Comparison of ENCODE assay signal across 9 mouse cellular contexts in the genomic region with DNA sequence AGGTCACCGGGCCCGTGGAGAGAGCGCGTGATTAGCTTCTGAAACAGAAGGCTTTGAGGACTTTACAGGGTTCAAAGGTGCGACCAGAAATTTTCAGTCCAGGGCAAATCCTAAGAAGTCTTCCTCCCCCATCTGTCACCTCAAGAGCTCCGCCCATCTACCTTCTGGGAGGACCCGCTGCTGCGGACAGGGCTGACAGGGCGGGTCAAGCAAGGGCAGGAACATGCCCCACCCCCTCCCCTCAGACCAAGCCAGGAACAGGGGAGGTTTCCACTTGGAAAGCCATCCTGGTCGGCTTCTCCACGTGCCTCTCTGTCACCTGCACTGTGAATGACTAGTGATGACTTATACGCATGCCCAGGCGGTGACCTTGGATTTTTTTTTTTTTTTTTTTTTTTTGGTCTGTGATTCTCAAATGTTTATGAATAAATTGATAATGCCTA. TPM values are rescaled to one million over a fixed set of nuclear protein-coding genes. Genes with fewer than 3 reads are reported as not detected.
DNase-seq lines count a peak whose midpoint lies in the region; ATAC-seq lines count a peak whose summit lies in the region.
"Had no signal": no experiment of that assay in that cellular context is flagged by ENCODE, and none has a peak within 500 bp of the region (broad histone marks: within the 10 kb centered on the region; RNA-seq: fewer than 3 reads in every experiment).

No protein-coding gene starts in this region.

- H3K27ac ChIP-seq in limb, embryonic 12.5 days, result no peak overlapping the region
- H3K27ac ChIP-seq in stomach, embryonic 15.5 days, result no peak overlapping the region
- H3K27ac ChIP-seq: limb, embryonic 13.5 days had no signal

- peaks cover 32% of the 10 kb centered on the region for H3K4me1 ChIP-seq in limb, embryonic 12.5 days (replicated peaks)
- peaks cover 15% of the 10 kb centered on the region for H3K4me1 ChIP-seq in stomach, embryonic 15.5 days

- H3K9ac ChIP-seq in limb, embryonic 12.5 days (replicated peaks), result no peak overlapping the region
- H3K9ac ChIP-seq in stomach, embryonic 15.5 days, result no peak overlapping the region
- H3K9ac ChIP-seq: limb, embryonic 13.5 days had no signal

- H3K4me2 ChIP-seq in limb, embryonic 12.5 days, result no peak overlapping the region
- H3K4me2 ChIP-seq in stomach, embryonic 15.5 days, result no peak overlapping the region

- no peak overlapping the region for H3K4me3 ChIP-seq in limb, embryonic 12.5 days (replicated peaks)
- H3K4me3 ChIP-seq in stomach, embryonic 15.5 days (replicated peaks), result no peak overlapping the region
- H3K4me3 ChIP-seq: limb, embryonic 13.5 days had no signal

- 0 out of 2 replicates have a peak, but pooled peaks cover 3% of the 10 kb centered on the region for H3K27me3 ChIP-seq in limb, embryonic 12.5 days
- no peaks in the 10 kb centered on the region for H3K27me3 ChIP-seq in stomach, embryonic 15.5 days (replicated peaks)
- H3K27me3 ChIP-seq: limb, embryonic 13.5 days had no signal

- H3K36me3 ChIP-seq in limb, embryonic 12.5 days, result no peaks in the 10 kb centered on the region
- H3K36me3 ChIP-seq in stomach, embryonic 15.5 days, result no peaks in the 10 kb centered on the region
- H3K36me3 ChIP-seq: limb, embryonic 13.5 days had no signal

- no peaks in the 10 kb centered on the region for H3K9me3 ChIP-seq in limb, embryonic 12.5 days
- H3K9me3 ChIP-seq in stomach, embryonic 15.5 days, result no peaks in the 10 kb centered on the region
- H3K9me3 ChIP-seq: limb, embryonic 13.5 days had no signal

- 17% methylated on average over 13 of the region's 13 CpGs for WGBS in limb, embryonic 12.5 days
- WGBS in stomach, embryonic 15.5 days, result 27% methylated on average over 13 of the region's 13 CpGs

- 0 out of 2 replicates have a peak, but pooled peaks have one; percentile 30 for ATAC-seq in limb, embryonic 12.5 days (ENCODE audit: insufficient number of reproducible peaks, insufficient read depth, low FRiP score, low TSS enrichment, low read depth)
- peak; percentile 29 for ATAC-seq in stomach, embryonic 15.5 days (ENCODE audit: insufficient read depth, low FRiP score, low read depth)

- peak; percentile 23 for DNase-seq in thymus, postnatal 4 days
- DNase-seq in thymus, postnatal 10 days (ENCODE audit: low spot score in 2 of 2), result no peak
- peak; percentile 74 for DNase-seq in heart, postnatal 4 days
- no peak for DNase-seq in thymus, adult 18-20 months
- DNase-seq in testis, postnatal 10 days (ENCODE audit: low spot score), result no peak
- DNase-seq in layer of hippocampus, postnatal 25 days (ENCODE audit: extremely low spot score in 1 of 2, low spot score in 1 of 2), result no peak

RNA-seq across cellular contexts. Expression of a gene that starts 43.2 kb away (rescaled TPM):
- total RNA-seq in heart, postnatal 4 days (2021), result under 1 TPM; 0.25 to 0.26 TPM
- polyA plus RNA-seq in limb, embryonic 12.5 days (2016; fragmentation: Nextera tagmentation; extraction: Ambion mirVana), result 1.1 and 1.3 TPM in 2 replicates
- polyA plus RNA-seq in stomach, embryonic 15.5 days (2015; fragmentation: Nextera tagmentation; extraction: Ambion mirVana), result 4.1 and 5.8 TPM in 2 replicates
- total RNA-seq in layer of hippocampus, postnatal 25 days (2021), result under 1 TPM in 1 of 2 experiments, not detected in 1; 0.14 TPM

Comparison
In these comparisons a context has a peak if more than half of its experiments do, and no peak if none do; other contexts are left out.
1. DNase-seq: peak in thymus, postnatal 4 days (single experiment) and heart, postnatal 4 days (single experiment); none in thymus, postnatal 10 days (0 of 2), thymus, adult 18-20 months (0 of 2), testis, postnatal 10 days (single experiment) and layer of hippocampus, postnatal 25 days (0 of 2).